Mouse (Mus musculus): ENCODE results near the gene Jarid2. TPM values are rescaled to one million over a fixed set of nuclear protein-coding genes. Genes with fewer than 3 reads are reported as not detected.
A peak's percentile ranks its signal among the peaks of the same experiment; 100 is the strongest.

The Jarid2 gene
- total and polyA plus RNA-seq, 2 experiments from 2014 or later = 16.5 to 22.2 TPM

DNA sequence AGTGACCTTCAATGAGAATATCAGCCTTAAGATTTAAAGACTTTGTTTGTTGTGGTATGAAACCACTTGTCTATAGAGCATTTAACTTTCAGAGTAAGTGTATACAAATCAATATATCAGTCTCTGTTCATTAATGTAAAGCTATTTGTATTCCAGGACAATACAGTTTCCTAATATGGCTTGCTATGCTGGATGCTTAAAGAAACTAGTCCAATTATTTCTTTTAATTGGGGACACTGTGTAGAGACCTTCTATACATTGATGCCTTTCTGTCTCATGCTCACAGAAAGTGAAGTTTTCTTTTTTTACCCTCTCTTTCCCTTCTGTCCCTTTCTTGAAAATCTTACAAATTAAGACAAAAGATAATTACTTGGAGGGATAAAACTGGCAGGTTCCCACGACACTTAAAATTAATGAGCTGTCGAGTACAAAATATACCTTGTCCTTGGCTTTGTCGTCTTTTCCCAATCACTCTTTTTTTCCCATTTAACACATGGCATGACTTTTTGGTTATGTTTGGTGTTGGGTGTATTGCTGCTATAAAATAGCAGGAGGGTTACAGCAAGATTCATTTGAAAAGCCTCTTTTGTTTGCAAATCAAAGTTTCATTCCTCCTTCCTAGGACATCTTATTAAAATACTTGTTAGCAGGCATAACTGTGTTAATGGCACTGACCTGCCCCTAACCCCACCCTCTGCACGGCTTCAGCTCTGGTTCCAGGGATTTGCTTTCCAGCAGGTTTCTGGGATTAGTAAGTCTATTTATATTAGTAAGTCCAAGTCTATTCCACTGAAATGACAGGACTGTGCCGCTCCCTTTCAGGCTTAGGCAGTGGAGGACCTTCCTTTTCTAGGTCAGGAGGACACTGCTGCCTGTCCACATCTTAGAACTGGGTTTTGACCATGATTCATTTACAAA is 162.8 kb downstream of the Jarid2 start:
- H3K9me3 ChIP-seq (ENCODE audit: low read length) = no peaks in the 10 kb centered on the region
- H3K4me3 ChIP-seq (ENCODE audit: low read depth, low read length) = no peak overlapping the region
- WGBS = 22% methylated on average over 5 of the region's 5 CpGs
- ATAC-seq (no peak), DNase-seq (no peak)
- no peak for TF ChIP-seq CTCF (IDR thresholded peaks at IDR 0.05; ENCODE audit: low read depth)
- no peak overlapping the region for H3K4me2 ChIP-seq (ENCODE audit: low read depth)
- no peak overlapping the region for H3K27ac ChIP-seq (ENCODE audit: low read depth, low read length)
- H3K36me3 ChIP-seq (ENCODE audit: insufficient read depth) = peaks cover 9% of the 10 kb centered on the region
- H3K27me3 ChIP-seq (ENCODE audit: insufficient read depth, low read length) = no peaks in the 10 kb centered on the region
- H3K9ac ChIP-seq = no peak overlapping the region
- H3K4me1 ChIP-seq (ENCODE audit: insufficient read depth) = no peaks in the 10 kb centered on the region

DNA sequence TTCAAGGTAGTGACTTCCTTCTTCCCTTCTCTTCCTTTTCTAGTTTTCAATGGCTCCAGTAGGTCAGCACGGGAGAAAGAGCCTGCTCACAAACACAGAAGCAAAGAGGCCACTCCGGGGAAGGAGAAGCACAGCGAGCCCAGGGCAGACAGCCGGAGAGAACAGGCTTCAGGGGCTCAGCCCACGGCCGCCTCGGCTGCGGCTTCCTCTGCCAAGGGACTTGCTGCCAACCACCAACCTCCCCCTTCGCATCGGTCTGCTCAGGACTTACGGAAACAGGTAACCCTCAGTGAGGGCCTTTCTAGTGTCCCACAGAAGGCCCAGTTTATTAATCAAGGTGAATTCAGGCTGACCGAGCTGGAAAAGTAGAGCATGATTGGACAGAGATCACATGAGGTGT is 166.9 kb downstream of the Jarid2 start:
- H3K9ac ChIP-seq = no peak overlapping the region
- no peak overlapping the region for H3K27ac ChIP-seq (ENCODE audit: low read depth, low read length)
- no peak overlapping the region for H3K4me2 ChIP-seq (ENCODE audit: low read depth)
- no peaks in the 10 kb centered on the region for H3K27me3 ChIP-seq (ENCODE audit: insufficient read depth, low read length)
- DNase-seq = no peak
- no peaks in the 10 kb centered on the region for H3K9me3 ChIP-seq (ENCODE audit: low read length)
- H3K36me3 ChIP-seq (ENCODE audit: insufficient read depth) = peaks cover 24% of the 10 kb centered on the region
- H3K4me1 ChIP-seq (ENCODE audit: insufficient read depth) = no peaks in the 10 kb centered on the region
- ATAC-seq = no peak
- H3K4me3 ChIP-seq (ENCODE audit: low read depth, low read length) = no peak overlapping the region
- TF ChIP-seq CTCF (IDR thresholded peaks at IDR 0.05; ENCODE audit: low read depth) = no peak
- 87% methylated on average over 12 of the region's 12 CpGs for WGBS

GRCm38 (mm10) chr13:44902299-44902698 is 173.0 kb downstream of the Jarid2 start:
- no peak overlapping the region for H3K9ac ChIP-seq
- H3K9me3 ChIP-seq (ENCODE audit: low read length) = no peaks in the 10 kb centered on the region
- H3K27me3 ChIP-seq (ENCODE audit: insufficient read depth, low read length) = no peaks in the 10 kb centered on the region
- DNase-seq (no peak), ATAC-seq (no peak)
- no peak overlapping the region for H3K4me2 ChIP-seq (ENCODE audit: low read depth)
- no peak overlapping the region for H3K27ac ChIP-seq (ENCODE audit: low read depth, low read length)
- H3K4me3 ChIP-seq (ENCODE audit: low read depth, low read length) = no peak overlapping the region
- H3K36me3 ChIP-seq (ENCODE audit: insufficient read depth) = peaks cover 44% of the 10 kb centered on the region
- WGBS = 93% methylated on average over 6 of the region's 6 CpGs
- TF ChIP-seq CTCF (IDR thresholded peaks at IDR 0.05; ENCODE audit: low read depth) = no peak
- H3K4me1 ChIP-seq (ENCODE audit: insufficient read depth) = peaks cover 5% of the 10 kb centered on the region; the same call in 1 of the 2 replicates

DNA sequence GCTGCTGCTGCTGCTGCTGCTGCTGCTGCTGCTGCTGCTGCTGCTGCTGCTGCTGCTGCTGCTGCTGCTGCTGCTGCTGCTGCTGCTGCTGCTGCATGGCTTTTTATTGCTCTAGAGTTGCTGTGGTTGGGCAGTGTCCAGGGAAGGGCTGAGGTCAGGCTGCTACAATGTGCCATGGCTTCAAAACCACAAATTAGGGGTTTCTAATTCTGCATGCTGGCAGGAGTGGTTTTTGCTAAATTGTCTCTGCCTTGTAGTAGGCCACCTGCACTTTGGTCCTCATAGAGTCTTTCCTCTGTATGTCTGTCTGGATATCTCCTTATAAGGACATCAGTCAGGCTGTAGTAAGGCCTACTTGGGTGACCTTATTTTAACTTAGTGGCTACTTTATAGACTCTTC is 174.1 kb downstream of the Jarid2 start:
- TF ChIP-seq CTCF (IDR thresholded peaks at IDR 0.05; ENCODE audit: low read depth) = no peak
- DNase-seq = no peak

GRCm38 (mm10) chr13:44904271-44904670 is 175.0 kb downstream of the Jarid2 start:
- DNase-seq (no peak), ATAC-seq (no peak)
- Histone ChIP-seq H3K9ac (no peak overlapping the region), H3K27me3 (ENCODE audit: insufficient read depth, low read length) (no peaks in the 10 kb centered on the region), H3K36me3 (ENCODE audit: insufficient read depth) (peaks cover 31% of the 10 kb centered on the region), H3K4me1 (ENCODE audit: insufficient read depth) (peaks cover 8% of the 10 kb centered on the region; the same call in 1 of the 2 replicates), H3K4me3 (ENCODE audit: low read depth, low read length) (no peak overlapping the region), H3K4me2 (ENCODE audit: low read depth) (no peak overlapping the region), H3K9me3 (ENCODE audit: low read length) (no peaks in the 10 kb centered on the region), H3K27ac (ENCODE audit: low read depth, low read length) (no peak overlapping the region)
- WGBS = 71% methylated on average over 1 of the region's 1 CpGs
- TF ChIP-seq CTCF (IDR thresholded peaks at IDR 0.05; ENCODE audit: low read depth) = no peak

More for the DNA sequence above, 174.1 kb downstream of the Jarid2 start:
- Histone ChIP-seq H3K9ac (no peak overlapping the region), H3K27me3 (ENCODE audit: insufficient read depth, low read length) (no peaks in the 10 kb centered on the region), H3K36me3 (ENCODE audit: insufficient read depth) (peaks cover 38% of the 10 kb centered on the region), H3K4me3 (ENCODE audit: low read depth, low read length) (no peak overlapping the region), H3K27ac (ENCODE audit: low read depth, low read length) (no peak overlapping the region), H3K4me1 (ENCODE audit: insufficient read depth) (peaks cover 8% of the 10 kb centered on the region; the same call in 1 of the 2 replicates), H3K4me2 (ENCODE audit: low read depth) (no peak overlapping the region), H3K9me3 (ENCODE audit: low read length) (no peaks in the 10 kb centered on the region)
- ATAC-seq = no peak

- TF ChIP-seq CTCF (IDR thresholded peaks at IDR 0.05; ENCODE audit: low read depth) = no peak
- Histone ChIP-seq H3K36me3 (ENCODE audit: insufficient read depth) (peaks cover 46% of the 10 kb centered on the region), H3K9ac (no peak overlapping the region), H3K27me3 (ENCODE audit: insufficient read depth, low read length) (no peaks in the 10 kb centered on the region), H3K4me2 (ENCODE audit: low read depth) (no peak overlapping the region), H3K9me3 (ENCODE audit: low read length) (no peaks in the 10 kb centered on the region), H3K4me3 (ENCODE audit: low read depth, low read length) (no peak overlapping the region), H3K4me1 (ENCODE audit: insufficient read depth) (peaks cover 8% of the 10 kb centered on the region; the same call in 1 of the 2 replicates), H3K27ac (ENCODE audit: low read depth, low read length) (no peak overlapping the region)
- WGBS = 92% methylated on average over 11 of the region's 11 CpGs
- no peak for DNase-seq
- ATAC-seq = no peak
Observed at GRCm38 (mm10) chr13:44906141-44906540, 176.9 kb downstream of the Jarid2 start.

- 0 out of 2 replicates have a peak overlapping the region, but pooled peaks have one; percentile 50 for H3K27ac ChIP-seq (ENCODE audit: low read depth, low read length)
- no peak overlapping the region for H3K4me2 ChIP-seq (ENCODE audit: low read depth)
- 8% methylated on average over 6 of the region's 6 CpGs for WGBS
Observed at GRCm38 (mm10) chr13:44907702-44908101, 178.4 kb downstream of the Jarid2 start.

More at GRCm38 (mm10) chr13:44907702-44908101, 178.4 kb downstream of the Jarid2 start:
- peak; percentile 94 for DNase-seq
- no peak overlapping the region for H3K4me3 ChIP-seq (ENCODE audit: low read depth, low read length)
- H3K27me3 ChIP-seq (ENCODE audit: insufficient read depth, low read length) = no peaks in the 10 kb centered on the region
- H3K36me3 ChIP-seq (ENCODE audit: insufficient read depth) = peaks cover 44% of the 10 kb centered on the region
- H3K9me3 ChIP-seq (ENCODE audit: low read length) = no peaks in the 10 kb centered on the region
- H3K4me1 ChIP-seq (ENCODE audit: insufficient read depth) = peaks cover 8% of the 10 kb centered on the region; the same call in 1 of the 2 replicates
- no peak overlapping the region for H3K9ac ChIP-seq
- peak; percentile 95 for ATAC-seq
- TF ChIP-seq CTCF (IDR thresholded peaks at IDR 0.05; ENCODE audit: low read depth) = no peak
